Mouse (Mus musculus) hindbrain, embryonic 14.5 days (tissue): ENCODE measurements around the gene Tut1. TPM values are rescaled to one million over a fixed set of nuclear protein-coding genes. Genes with fewer than 3 reads are reported as not detected.

Source experiments
- ATAC-seq: fragments of 200-750 bp; cut with Nextera tagmentation; 2 replicates; pipeline ENCODE4 v1.8.0; 2017; ENCODE audit warnings: moderate number of reproducible peaks, mild to moderate bottlenecking, moderate TSS enrichment, moderate library complexity; ENCODE audit not compliant: low FRiP score
- DNase-seq: peaks from one replicate; pipeline ENCODE4 v3.0.0-alpha.2; 2015; ENCODE audit warnings: low spot score
- H3K27ac ChIP-seq: fragments of 300-500 bp; sonication (generic); 2 replicates; pipeline ENCODE4 v1.5.1; 2014; ENCODE audit warnings: mild to moderate bottlenecking, moderate library complexity
- H3K27me3 ChIP-seq: fragments of 300-500 bp; sonication (generic); 2 replicates; pipeline ENCODE4 v1.6.1; 2014; ENCODE audit warnings: mild to moderate bottlenecking, low read length, mixed read lengths; ENCODE audit not compliant: control insufficient read depth, insufficient read depth
- H3K36me3 ChIP-seq: fragments of 300-500 bp; sonication (generic); replicated peaks from 2 replicates; pipeline ENCODE4 v1.6.1; 2014; ENCODE audit not compliant: control insufficient read depth, insufficient read depth
- H3K4me1 ChIP-seq: fragments of 300-500 bp; sonication (generic); replicated peaks from 2 replicates; pipeline ENCODE4 v1.6.1; 2014; ENCODE audit warnings: antibody characterized with exemption, low read length, mixed read lengths; ENCODE audit not compliant: control insufficient read depth, insufficient read depth
- H3K4me2 ChIP-seq: fragments of 300-500 bp; sonication (generic); replicated peaks from 2 replicates; pipeline ENCODE4 v1.6.1; 2014; ENCODE audit warnings: mild to moderate bottlenecking, moderate library complexity
- H3K4me3 ChIP-seq: fragments of 300-500 bp; sonication (generic); replicated peaks from 2 replicates; pipeline ENCODE4 v1.5.1; 2014; ENCODE audit warnings: mild to moderate bottlenecking, low read length
- H3K9ac ChIP-seq: fragments of 300-500 bp; sonication (generic); 2 replicates; pipeline ENCODE4 v1.6.1; 2014
- H3K9me3 ChIP-seq: fragments of 300-500 bp; sonication (generic); 2 replicates; pipeline ENCODE4 v1.6.1; 2016; ENCODE audit warnings: low read length; ENCODE audit not compliant: control insufficient read depth
- WGBS: fragments of 180-500 bp; shearing (Covaris S2); extraction: QIAGEN DNeasy Blood & Tissue Kit; methylation state at CpG from one replicate; pipeline ENCODE4 v1.1.7; 2014; 5-methylcytosine and 5-hydroxymethylcytosine counted together
- polyA plus RNA-seq: library from polyadenylated mRNA; unstranded; fragments of >200 nt; fragmentation: Nextera tagmentation; extraction: Ambion mirVana; gene quantifications from 2 replicates; pipeline ENCODE4 v1.2.1, GENCODE M21; 2014

Gene Tut1
- polyA plus RNA-seq, 1 experiment from 2014 or later: 23.0 TPM

DNA sequence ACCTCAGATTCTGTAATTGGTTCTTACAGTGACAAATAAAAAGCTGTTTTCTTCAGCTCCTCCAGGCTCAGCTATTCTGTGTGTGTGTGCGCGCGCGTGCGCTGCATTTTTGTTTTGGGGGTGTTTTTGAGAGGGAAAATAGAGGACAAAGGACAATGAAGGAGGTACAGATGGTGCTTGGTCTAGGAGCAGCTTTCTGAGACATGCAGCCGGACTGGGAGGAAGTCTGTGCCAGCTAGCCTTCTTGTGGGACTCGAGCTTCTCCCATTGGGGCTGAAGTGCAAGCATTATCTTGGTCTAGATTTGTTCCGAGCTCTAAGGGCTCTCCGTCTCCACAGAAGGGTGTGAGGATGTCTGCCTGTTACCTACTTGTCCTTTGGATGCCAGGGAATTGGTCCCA lies 1.4 kb upstream of the Tut1 start:
- no peak overlapping the region for H3K4me2 ChIP-seq

GRCm38 (mm10) chr19:8954171-8954570 lies 524 bp downstream of the Tut1 start:
- no peak for DNase-seq
- Histone ChIP-seq H3K4me2 (peak overlapping the region; percentile 88), H3K4me1 (peaks cover 18% of the 10 kb centered on the region), H3K27ac (peak overlapping the region; percentile 63), H3K4me3 (peak overlapping the region; percentile 61), H3K9ac (peak overlapping the region; percentile 65), H3K9me3 (no peaks in the 10 kb centered on the region), H3K36me3 (peaks cover 66% of the 10 kb centered on the region), H3K27me3 (no peaks in the 10 kb centered on the region)
- WGBS: 11% methylated on average over 9 of the region's 9 CpGs
- no peak for ATAC-seq

More for the DNA sequence above, 1.4 kb upstream of the Tut1 start:
- H3K9ac ChIP-seq: peak overlapping the region; percentile 59
- ATAC-seq (no peak), DNase-seq (no peak)
- H3K36me3 ChIP-seq: peaks cover 70% of the 10 kb centered on the region
- H3K27me3 ChIP-seq: no peaks in the 10 kb centered on the region
- no peaks in the 10 kb centered on the region for H3K9me3 ChIP-seq
- no peak overlapping the region for H3K4me3 ChIP-seq
- H3K4me1 ChIP-seq: peaks cover 18% of the 10 kb centered on the region
- H3K27ac ChIP-seq: peak overlapping the region; percentile 84
- WGBS: 80% methylated on average over 9 of the region's 9 CpGs

DNA sequence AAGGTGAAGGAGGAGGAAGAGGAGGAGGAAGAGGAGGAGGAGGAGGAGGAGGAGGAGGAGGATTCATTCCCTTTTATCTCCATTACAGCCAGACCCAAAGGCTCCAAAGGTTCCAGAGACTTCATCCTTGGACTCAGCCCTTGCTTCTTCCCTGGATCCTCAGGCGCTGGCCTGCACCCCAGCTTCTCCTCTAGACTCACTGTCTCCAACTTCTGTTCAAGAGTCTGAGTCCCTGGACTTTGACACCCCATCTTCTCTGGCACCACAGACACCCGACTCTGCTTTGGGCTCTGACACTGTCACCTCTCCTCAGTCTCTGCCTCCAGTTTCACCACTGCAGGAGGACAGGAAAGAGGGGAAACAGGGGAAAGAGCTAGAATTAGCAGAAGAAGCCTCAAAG lies 8.6 kb downstream of the Tut1 start:
- peaks cover 84% of the 10 kb centered on the region for H3K36me3 ChIP-seq
- ATAC-seq: no peak
- H3K4me2 ChIP-seq: no peak overlapping the region
- no peaks in the 10 kb centered on the region for H3K27me3 ChIP-seq
- DNase-seq: no peak
- no peaks in the 10 kb centered on the region for H3K9me3 ChIP-seq
- 87% methylated on average over 2 of the region's 2 CpGs for WGBS
- H3K27ac ChIP-seq: no peak overlapping the region
- 0 out of 2 replicates have a peak, but pooled peaks cover 9% of the 10 kb centered on the region for H3K4me1 ChIP-seq
- no peak overlapping the region for H3K9ac ChIP-seq
- H3K4me3 ChIP-seq: no peak overlapping the region

DNA sequence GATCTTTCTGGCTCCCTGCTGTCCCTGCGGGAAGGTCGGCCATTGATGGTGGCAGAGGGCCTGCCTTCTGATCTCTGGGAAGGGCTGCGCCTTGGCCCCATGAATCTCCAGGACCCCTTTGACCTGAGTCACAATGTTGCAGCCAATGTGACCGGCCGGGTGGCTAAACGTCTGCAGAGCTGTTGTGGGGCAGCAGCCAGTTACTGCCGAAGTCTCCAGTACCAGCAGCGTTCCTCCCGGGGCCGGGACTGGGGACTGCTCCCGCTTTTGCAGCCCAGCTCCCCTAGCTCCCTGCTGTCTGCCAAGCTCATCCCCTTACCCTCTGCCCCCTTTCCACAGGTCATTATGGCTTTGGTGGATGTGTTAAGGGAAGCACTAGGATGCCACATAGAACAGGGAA lies 11.4 kb downstream of the Tut1 start:
- no peak overlapping the region for H3K27ac ChIP-seq
- no peak overlapping the region for H3K4me3 ChIP-seq
- no peak for DNase-seq
- peaks cover 78% of the 10 kb centered on the region for H3K36me3 ChIP-seq
- H3K4me1 ChIP-seq: peaks cover 20% of the 10 kb centered on the region
- H3K27me3 ChIP-seq: no peaks in the 10 kb centered on the region
- H3K4me2 ChIP-seq: no peak overlapping the region
- no peak overlapping the region for H3K9ac ChIP-seq
- H3K9me3 ChIP-seq: no peaks in the 10 kb centered on the region
- WGBS: 90% methylated on average over 11 of the region's 11 CpGs
- ATAC-seq: no peak

DNA sequence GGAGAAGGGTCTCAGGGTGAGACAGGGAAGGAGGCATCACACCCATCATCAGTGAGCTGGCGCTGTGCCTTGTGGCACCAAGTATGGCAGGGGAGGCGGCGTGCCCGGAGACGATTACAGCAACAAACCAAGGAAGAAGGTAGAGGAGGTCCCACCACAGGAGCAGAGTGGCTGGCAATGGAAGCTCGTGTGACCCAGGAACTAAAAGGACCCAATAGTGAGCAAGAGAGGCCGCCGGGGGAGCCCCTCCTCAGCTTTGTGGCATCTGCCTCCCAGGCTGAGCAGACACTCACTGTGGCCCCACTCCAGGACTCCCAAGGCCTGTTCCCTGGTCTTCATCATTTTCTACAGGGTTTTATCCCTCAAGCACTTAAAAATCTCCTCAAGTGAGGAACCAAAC lies 12.1 kb downstream of the Tut1 start:
- DNase-seq (no peak), ATAC-seq (no peak)
- Histone ChIP-seq H3K36me3 (peaks cover 78% of the 10 kb centered on the region), H3K4me3 (0 out of 2 replicates have a peak overlapping the region, but pooled peaks have one; percentile 85), H3K9me3 (no peaks in the 10 kb centered on the region), H3K27ac (peak overlapping the region; percentile 0; the same call in 1 of the 2 replicates), H3K4me2 (peak overlapping the region; percentile 48), H3K27me3 (no peaks in the 10 kb centered on the region), H3K4me1 (peaks cover 20% of the 10 kb centered on the region), H3K9ac (peak overlapping the region; percentile 57; the same call in 1 of the 2 replicates)
- 83% methylated on average over 8 of the region's 8 CpGs for WGBS

DNA sequence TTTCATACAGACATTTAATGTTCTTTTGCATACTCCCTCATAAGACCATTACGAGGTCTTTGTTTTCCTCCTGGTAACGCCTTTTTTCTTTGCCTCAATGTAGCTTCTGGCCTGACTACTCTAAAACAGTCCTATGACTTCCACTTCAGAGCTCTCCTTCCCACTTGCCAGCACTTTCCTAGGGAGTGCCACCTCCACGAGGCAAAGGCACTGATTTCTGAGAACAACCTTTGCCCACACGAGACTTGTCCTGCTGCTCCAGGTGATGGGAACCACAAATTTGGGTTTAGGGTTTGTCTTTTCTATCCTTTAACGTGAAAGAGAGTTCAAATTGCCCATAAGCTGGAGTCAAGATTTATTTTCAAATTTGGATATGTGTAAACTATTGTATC lies 12.5 kb downstream of the Tut1 start:
- Histone ChIP-seq H3K36me3 (peaks cover 78% of the 10 kb centered on the region), H3K4me2 (peak overlapping the region; percentile 48), H3K9ac (peak overlapping the region; percentile 57), H3K4me3 (peak overlapping the region; percentile 85), H3K27ac (peak overlapping the region; percentile 79), H3K27me3 (no peaks in the 10 kb centered on the region), H3K9me3 (no peaks in the 10 kb centered on the region), H3K4me1 (peaks cover 20% of the 10 kb centered on the region)
- 43% methylated on average over 5 of the region's 5 CpGs for WGBS
- DNase-seq: no peak
- no peak for ATAC-seq

- Histone ChIP-seq H3K4me2 (peak within 1 kb of the TSS; percentile 90), H3K27me3 (no peaks in the 10 kb centered on the region), H3K9ac (peak within 1 kb of the TSS; percentile 95), H3K27ac (peak within 1 kb of the TSS; percentile 85), H3K4me3 (peak within 1 kb of the TSS; percentile 85), H3K36me3 (peaks cover 78% of the 10 kb centered on the region), H3K9me3 (no peaks in the 10 kb centered on the region), H3K4me1 (peaks cover 20% of the 10 kb centered on the region)
- WGBS: 1% methylated on average over 52 of the region's 52 CpGs
- ATAC-seq (peak; percentile 99), DNase-seq (peak; percentile 94)
These were observed 13.1 kb downstream of the Tut1 start, which contains the start of gene Eef1g for GRCm38 (mm10) chr19:8966590-8967372. Eef1g (plus strand) TSS chr19:8967041.

DNA sequence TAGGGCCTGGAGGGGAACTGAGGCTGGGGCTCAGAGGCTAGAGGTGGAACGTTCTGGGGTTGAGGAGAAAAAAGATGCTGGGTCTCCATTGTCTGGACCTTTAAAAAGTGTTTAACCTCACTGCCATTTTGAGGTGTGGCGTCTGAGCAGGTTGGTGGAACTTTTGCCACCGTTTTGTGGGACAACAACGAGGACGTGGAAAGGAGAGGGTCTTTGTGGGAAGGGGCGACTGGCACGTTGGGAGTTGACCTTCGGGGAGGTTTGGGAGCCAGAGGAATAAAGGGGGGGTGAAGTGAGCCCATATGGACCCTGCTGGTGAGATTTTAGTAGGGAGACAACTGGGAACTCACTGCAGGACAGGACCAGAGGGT lies 13.7 kb downstream of the Tut1 start:
- DNase-seq (no peak), ATAC-seq (no peak)
- Histone ChIP-seq H3K27ac (peak overlapping the region; percentile 85), H3K9me3 (no peaks in the 10 kb centered on the region), H3K36me3 (peaks cover 78% of the 10 kb centered on the region), H3K9ac (peak overlapping the region; percentile 95), H3K4me2 (peak overlapping the region; percentile 90), H3K27me3 (no peaks in the 10 kb centered on the region), H3K4me1 (peaks cover 20% of the 10 kb centered on the region), H3K4me3 (peak overlapping the region; percentile 85)
- WGBS: 0% methylated on average over 8 of the region's 8 CpGs

GRCm38 (mm10) chr19:8967893-8968292 lies 14.2 kb downstream of the Tut1 start:
- ATAC-seq (no peak), DNase-seq (no peak)
- peaks cover 20% of the 10 kb centered on the region for H3K4me1 ChIP-seq
- H3K36me3 ChIP-seq: peaks cover 78% of the 10 kb centered on the region
- H3K27me3 ChIP-seq: no peaks in the 10 kb centered on the region
- H3K27ac ChIP-seq: no peak overlapping the region
- peak overlapping the region; percentile 90 for H3K4me2 ChIP-seq
- peak overlapping the region; percentile 95 for H3K9ac ChIP-seq
- H3K9me3 ChIP-seq: no peaks in the 10 kb centered on the region
- peak overlapping the region; percentile 85 for H3K4me3 ChIP-seq
- 14% methylated on average over 9 of the region's 9 CpGs for WGBS
